Mouse (Mus musculus): ENCODE data around the gene Ptpn3.

GRCm38 (mm10) chr4:57140992-57141717 is 160.5 kb downstream of the Ptpn3 start:
- TF ChIP-seq POLR2A (IDR thresholded peaks at IDR 0.05; ENCODE audit: low read depth, low read length): no peak
- no peak for TF ChIP-seq CTCF (IDR thresholded peaks at IDR 0.05; ENCODE audit: extremely low read depth, insufficient read depth, insufficient read length, insufficient replicate concordance)

Data from spleen, adult 2 months (tissue).